Mouse (Mus musculus) urinary bladder, postnatal 36 days (tissue): ENCODE data around the gene Mdfi.
"Not testable (repeated sequence)": the region's sequence is repeated elsewhere in the genome, so short reads cannot be mapped to it uniquely, and the experiment has no call there.

Experiments used
- DNase-seq, 2 experiments: peaks; one replicate each; pipeline ENCODE4 v3.0.0; 2022; ENCODE audit warnings: low spot score in 2 of 2, mixed read lengths in 1 of 2

Mdfi gene

DNA sequence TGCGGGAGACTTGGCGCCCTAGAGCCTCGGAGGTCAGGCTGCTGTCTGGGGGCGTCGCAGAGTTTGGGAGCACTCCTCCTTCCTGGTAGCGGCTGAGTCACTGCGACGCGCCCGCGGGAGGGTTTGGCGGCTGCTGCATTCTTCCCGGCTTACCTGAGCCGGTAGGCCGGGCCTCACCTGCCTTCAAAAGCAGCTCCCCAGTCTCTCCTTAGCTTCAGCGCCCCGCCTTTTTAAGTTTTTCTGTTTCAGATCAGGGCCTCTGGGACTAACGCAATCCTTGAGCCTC is at the start of gene Mdfi:
TSS of gene Mdfi (minus strand) at position 210 of the 286 bp plus-strand sequence.
- peak; percentile 52 to 63 for DNase-seq

DNA sequence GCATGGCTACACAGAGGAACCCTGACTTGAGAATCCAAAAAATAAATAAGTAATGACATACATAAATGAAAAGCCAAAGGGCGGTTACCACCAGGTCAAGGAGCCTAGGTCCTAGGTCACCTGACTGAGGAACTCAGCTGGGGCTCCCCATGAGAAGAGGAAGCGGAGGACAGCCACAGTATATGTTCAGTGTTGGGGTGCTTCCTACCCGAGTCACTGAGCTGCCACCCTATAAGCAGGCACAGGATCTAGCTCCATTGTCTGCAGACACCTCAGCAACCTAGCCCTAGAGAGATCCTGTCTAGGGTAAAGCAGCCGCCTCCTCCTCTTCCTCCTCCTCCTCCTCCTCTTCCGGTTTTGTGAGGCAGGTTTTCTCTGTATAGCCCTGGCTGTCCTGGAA is 48.6 kb upstream of the Mdfi start:
- DNase-seq = no peak

GRCm38 (mm10) chr17:47881330-47881729 is 46.8 kb upstream of the Mdfi start:
- DNase-seq = no peak

- no peak for DNase-seq
Observed at GRCm38 (mm10) chr17:47879207-47879606, 44.7 kb upstream of the Mdfi start.

DNA sequence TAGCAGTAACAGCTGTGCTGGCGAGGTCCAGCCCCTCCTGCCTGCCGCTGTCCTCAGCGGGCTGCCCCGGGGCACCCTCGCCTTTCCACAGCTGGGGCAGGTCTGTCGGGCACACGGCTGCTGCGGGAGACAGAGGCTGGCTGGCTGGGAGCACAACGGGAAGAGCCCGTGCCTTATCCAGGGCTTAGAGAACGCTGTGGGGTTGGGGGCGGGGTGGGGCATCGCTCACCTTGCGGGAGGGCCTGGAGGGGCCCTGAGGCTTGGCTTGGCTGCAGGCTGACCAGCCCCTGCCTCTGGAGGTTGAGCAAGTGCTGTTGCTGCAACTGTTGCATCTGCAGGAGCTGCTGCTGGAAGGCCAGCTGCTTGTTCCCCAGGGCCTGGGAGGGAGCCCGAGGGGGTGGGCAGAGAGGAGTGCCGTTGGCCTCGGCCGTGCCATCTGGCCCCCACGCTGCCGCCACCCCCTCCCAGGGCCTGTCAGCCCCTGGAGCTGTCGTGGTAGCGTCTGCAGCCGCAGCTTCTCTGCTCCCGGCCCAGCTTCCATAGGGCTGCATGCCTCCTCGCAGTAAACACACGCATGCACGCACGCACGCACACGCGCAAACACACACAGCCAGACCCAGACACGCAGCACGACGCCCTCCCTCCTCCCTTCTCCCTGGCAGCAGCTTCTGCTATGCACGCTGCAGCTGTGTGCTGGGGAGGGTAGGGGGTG is 44.0 kb upstream of the Mdfi start:
- DNase-seq = no peak

- DNase-seq = no peak
Observed at GRCm38 (mm10) chr17:47877715-47878377, 43.4 kb upstream of the Mdfi start.

- no peak for DNase-seq
Observed at GRCm38 (mm10) chr17:47876776-47877714, 42.6 kb upstream of the Mdfi start.

DNA sequence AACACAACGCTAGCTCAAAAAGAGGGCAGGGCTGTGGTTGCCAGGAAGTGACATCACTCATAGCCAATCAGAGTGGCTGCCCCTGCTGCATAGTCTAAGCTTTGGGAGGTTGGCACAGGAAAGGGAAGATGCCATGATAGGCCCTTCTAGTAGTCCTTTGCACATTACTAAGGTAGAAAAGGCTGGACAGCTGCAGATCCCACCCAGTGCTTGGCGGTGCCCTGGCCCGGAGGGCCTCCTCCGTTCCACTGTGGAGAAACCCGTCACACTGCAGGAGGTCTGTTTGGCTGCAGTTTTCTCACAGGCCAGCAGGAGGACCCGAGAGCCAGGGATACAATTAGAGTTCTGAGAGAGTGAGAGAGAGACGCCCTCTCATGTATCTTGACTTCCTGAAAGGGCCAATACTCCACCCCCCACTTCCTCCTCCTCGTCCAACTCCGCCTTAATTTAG is 38.9 kb upstream of the Mdfi start:
- DNase-seq = peak; percentile 78 to 83

GRCm38 (mm10) chr17:47872311-47873011 is 38.0 kb upstream of the Mdfi start:
- no peak for DNase-seq

DNA sequence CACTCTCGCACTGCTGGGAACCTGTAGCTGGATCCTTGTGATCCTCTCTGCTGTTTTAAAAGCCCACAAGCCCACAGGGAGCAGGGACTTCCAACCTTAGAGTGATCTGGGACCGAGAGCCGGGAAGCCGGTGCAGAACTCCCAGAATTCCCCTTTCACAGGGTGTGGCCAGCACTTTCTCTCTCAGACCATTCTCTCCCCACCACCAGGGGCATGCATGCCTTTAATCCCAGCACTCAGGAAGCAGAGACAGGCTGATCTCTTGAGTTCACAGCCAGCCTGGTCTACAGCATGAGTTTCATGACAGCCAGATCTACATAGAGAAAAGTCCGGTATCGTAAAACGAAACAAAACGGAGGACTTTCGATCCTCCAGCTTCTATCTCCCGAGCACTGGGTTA is 35.4 kb upstream of the Mdfi start:
- DNase-seq = no peak

DNA sequence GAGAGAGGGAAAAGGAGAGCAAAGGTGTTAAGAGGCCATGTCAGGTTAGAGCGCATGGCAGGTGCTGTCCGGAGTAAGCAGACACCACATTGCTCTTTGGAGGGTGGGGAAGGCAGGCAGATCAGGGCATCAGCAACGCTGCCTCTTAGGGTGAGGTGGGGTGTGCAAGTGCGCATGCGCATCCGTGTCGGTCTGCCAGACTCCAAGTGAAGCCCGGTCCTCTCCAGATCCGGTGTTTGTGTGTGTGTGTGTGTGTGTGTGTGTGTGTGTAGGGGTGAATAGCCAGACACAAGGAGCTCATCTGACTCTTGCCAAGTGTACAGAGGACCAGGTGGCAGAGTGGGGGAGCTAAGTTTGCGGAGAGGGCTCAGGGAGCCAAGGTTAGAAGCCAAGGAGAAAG is 31.5 kb upstream of the Mdfi start:
- no peak for DNase-seq

- peak; percentile 78 to 85 for DNase-seq
Observed at GRCm38 (mm10) chr17:47864496-47864895, 30.0 kb upstream of the Mdfi start.

DNA sequence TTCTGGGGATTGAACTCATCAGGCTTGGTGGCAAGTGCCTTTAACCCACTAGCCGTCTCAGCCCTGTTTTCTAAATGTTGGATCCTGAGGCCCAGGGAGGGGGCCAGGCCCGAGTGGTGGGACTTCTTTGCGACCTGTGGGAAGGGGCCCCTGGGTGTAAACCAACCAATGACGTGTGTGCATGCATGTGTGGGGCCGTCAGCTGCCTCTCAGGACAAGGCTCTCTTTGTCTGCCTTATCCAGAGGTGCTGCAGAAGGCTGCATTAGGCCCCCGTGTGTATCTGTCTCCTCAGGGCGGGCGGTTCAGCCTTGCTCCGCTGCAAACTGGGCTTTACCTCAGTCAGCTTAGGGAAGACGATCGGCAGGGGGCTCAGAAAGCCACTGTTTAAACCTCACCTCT is 28.9 kb upstream of the Mdfi start:
- DNase-seq = no peak

GRCm38 (mm10) chr17:47863023-47863422 is 28.5 kb upstream of the Mdfi start:
- no peak for DNase-seq

- DNase-seq = no peak
Observed at GRCm38 (mm10) chr17:47855544-47855943, 21.1 kb upstream of the Mdfi start.

DNA sequence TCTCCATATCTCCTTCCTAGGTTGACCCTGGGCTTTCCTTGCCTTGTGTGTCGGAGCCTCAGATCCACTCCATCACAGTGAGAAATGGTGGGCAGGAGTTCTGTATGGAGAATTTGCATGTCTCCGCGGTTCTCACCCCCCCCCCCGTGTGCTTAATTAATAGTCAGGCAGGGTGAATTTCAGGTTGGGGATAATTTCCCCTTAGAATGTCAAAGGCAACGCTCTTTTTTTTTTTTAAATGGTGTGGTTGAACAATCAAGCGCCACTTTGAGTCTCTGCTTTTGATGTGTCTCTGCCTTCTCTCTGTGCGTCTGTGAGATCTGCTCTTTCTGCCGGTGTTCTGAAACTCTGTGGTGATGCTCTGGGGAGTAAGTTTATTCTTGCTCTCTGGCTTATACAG is 20.4 kb upstream of the Mdfi start:
- no peak for DNase-seq

DNA sequence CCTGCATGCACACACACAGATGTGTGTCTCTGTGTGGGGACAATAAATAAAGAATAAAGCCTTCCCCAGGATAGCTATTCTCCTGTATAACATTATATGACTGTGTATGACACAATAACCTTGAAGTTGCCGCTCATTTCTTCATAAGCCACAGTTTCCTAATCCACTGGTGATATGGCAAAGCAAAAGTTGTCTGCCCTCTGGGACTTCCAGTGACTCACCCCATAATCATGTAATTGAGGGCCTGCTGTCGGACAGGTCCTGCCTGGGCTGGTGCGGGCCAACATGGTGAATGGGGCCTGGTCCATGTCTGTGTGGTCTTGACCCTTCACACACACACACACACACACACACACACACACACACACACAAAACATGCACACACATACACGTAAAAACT is 19.3 kb upstream of the Mdfi start:
- no peak for DNase-seq

GRCm38 (mm10) chr17:47853336-47853735 is 18.8 kb upstream of the Mdfi start:
- no peak for DNase-seq

GRCm38 (mm10) chr17:47851798-47852360 is 17.4 kb upstream of the Mdfi start:
- not testable (repeated sequence) for DNase-seq

DNA sequence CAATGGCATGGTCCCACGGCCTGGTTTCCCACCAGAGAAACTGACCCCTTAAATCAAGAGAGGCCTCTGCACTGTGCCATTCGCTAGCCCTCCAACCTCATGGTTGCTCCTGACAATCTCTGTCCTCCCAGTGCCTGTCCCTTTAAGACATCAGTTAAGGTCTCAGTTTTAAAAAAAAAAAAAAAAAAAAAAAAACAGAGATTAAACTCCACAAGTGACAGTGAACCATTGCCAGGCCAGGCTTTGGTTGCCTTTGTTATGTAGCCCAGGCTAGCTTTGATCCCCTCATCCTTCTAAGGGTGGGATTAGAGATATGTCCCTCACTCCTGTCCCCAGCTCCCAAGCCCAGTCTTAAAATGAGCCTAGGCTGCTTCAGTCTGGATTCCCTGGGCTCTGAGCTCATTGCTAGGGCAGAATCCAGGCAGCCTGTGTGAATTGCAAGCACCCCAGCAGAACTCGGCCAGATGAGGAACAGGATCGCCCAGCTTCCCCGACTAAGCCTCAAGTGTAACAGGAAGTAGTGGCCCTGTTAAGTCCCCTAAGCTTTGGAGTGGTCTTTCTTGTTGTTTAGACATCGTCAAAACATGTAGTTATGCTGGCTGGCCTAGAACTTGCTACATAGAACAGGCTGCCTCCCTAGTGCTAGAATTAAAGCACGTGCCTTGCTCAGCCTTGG is 16.3 kb upstream of the Mdfi start:
- no peak for DNase-seq

- DNase-seq = no peak
Observed at GRCm38 (mm10) chr17:47850035-47850434, 15.5 kb upstream of the Mdfi start.
